Mouse (Mus musculus) urinary bladder, postnatal 14 days (tissue): ENCODE measurements at regions not wholly inside any gene's neighbourhood (a gene's known extent, or its start where the extent isn't known, plus 50 kb on each side); places are given as distances from the start of the nearest gene placed in this dataset.

Source experiments
- DNase-seq: peaks from one replicate; pipeline ENCODE4 v3.0.0; 2021; ENCODE audit warnings: low spot score

DNA sequence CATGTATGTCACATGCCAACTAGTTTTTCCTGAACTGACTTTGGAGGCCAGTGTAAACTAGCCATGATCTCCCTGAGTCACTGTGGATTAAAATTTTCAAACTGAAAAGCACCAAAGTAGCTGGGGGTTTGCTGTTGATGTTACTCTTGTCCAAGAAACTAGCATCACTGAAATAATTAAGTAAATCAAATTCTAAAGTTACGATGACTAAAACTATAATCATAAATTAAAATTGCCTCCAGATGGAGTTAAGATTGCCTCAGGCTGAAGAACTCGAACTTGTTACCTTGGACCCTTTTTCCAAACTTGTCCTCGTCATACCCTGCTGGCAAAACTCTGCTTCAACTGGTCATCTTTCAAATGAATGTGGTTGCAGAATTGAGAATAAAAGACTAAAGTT is 93.7 kb upstream of the Ptgfr start:
- no peak for DNase-seq

DNA sequence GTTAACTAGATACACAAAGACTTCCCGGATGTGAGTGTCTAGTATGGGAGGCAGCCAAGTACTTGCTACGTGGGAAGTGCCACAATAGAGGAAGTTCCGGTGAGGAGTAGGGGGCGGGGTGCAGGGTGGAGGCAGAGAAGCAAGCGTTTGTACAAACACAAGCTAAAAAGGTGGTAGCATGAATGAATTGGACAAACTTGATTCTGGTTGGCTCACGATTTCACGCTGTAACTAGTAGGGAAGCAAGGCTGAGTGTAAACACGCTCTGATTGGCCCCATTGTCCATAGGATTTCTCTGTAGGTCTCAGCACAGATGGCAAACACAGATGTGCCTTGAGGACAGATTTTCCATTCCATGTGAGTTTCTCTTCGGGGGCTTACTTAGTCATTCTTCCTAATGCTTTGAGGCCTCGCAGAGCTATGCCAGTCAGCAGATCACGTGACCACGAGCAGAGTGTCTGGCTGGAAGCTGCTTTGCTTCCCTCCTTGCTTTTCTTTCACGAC is 76.6 kb upstream of the Ptgfr start:
- DNase-seq: no peak

DNA sequence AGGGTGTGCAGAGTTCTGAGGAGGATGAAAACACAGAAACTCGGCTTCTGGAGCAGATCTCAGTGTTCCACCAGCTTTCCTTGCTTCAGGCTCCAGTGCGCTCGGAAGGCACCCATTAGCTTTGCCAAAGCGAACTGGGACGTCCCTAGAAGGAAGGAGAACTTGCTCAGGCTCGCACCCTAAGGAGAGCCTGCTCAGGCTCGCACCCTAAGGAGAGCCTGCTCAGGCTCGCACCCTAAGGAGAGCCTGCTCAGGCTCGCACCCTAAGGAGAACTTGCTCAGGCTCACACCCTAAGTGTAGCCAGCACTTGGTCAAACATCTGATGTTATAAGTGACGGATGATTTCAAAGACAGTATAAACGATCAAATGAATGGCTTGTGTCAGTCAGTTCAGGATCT is 74.9 kb upstream of the Ptgfr start:
- peak; percentile 56 for DNase-seq

DNA sequence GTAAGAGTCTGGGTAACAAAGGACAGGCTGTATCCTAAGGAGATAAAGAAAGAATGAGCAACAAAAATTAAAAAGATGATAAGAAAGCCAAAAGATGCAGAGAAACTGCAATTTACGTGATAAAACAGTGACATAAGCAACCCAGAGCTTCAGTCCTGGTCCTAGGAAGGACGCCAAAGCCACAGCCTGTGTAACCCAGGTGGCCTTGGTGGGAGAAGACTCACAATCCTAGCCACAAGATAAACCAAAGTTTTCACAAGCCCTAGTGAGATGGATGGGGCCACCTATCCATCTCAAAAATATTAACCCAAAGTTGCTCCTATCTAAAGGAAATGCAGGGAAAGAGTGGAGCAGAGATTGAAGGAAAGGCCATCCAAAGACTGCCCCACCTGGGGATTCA is 73.4 kb upstream of the Ptgfr start:
- no peak for DNase-seq

DNA sequence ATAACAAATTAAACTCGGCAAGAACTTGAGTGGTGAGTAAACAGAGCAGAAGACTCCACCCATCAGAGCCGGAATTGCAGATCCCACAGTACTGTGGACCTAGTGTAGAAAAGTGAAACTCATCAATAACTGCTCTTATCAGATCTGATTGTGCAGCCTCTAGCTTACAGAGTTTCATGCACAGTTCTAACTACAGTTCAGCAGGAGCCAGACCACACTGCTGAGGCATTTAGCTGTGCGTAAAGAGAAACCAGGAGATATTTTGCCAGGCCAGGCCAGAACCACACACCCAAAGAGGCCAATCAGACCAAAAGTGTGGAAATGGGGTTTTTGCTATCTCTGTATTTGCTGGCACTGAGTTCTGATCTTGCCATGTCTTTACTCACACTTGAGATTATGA is 71.9 kb upstream of the Ptgfr start:
- no peak for DNase-seq

DNA sequence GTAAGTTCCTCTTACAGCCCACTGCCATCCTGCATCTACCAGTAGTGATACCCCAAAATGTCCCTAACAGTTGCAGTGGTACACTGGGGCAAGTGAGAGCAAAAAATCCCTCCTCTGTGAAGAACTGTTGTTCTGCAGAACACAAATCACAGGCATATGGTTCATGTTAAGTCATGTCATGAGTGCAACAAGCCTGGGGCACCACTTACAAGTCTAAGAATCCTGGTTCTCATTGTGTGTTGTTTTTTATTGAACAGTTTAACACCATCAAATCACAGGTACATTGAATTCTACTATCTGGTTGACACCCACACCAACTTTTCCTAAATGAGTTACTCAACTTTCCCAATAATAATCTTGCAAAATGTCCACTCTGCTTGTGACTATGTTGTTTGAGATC is 71.5 kb upstream of the Ptgfr start:
- DNase-seq: no peak

DNA sequence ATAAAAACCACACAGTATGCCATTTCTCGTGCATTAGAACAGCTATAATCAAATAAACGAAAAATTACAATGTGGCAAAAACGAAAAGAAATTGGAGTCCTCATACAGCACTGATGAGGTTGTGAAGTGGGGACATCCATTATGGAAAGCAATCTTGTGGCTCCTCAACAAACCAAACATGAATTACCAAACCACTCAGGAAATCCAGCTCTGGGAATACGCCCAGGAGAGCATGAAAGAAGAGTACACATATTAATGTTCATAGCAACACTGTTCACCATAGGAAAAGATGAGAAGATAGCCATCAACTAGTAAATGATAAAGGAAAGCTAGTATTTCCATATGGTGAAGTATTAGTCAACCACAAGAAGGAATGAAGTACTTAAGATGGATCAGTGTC is 68.3 kb upstream of the Ptgfr start:
- DNase-seq: no peak

DNA sequence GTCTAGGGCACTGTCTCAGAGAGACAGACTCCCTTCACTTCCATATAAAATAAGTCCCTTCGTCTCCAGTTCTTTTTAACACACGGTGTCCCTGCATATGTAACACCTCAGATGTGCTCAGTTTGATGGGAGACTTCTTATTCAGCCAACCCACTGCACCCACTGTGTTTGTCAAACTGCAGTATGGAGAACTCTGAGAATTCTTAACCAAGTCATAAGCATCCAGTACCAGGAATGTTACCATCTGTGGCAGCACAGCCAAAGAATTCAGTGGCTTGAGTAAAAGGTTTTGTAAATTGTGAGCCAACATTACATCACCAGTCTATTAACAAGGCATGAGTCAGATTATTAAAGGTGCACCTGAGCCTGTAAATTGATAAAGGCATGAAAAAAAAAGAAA is 65.7 kb upstream of the Ptgfr start:
- no peak for DNase-seq

DNA sequence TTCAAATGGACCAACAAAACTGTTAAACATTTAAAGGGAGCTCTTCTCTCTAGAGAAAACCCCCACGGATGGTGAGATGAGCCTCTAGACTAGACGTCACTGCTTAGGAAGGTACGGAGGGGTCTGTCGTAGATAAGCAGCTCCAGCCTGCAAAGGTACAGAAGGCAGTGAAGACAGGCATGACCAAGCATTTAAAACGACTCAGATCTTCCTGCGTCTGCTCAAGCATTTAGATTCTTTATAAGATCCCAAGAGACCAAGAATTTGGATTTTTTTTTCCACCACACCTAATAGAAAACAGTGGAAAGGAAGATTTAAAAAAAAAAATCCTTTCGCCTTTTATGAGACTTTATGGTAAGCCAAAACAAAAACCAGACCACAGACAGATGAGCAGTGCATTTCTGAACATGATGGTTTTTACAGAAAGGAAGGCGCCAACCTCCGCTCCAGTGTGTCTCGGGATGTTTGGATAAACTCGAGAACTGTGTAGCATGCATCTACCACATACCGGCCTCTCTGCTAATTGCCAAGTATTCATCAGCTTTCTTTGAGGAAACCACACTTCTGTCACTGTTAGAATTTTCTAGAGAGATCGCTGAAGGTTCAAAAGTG is 64.9 kb upstream of the Ptgfr start:
- no peak for DNase-seq

DNA sequence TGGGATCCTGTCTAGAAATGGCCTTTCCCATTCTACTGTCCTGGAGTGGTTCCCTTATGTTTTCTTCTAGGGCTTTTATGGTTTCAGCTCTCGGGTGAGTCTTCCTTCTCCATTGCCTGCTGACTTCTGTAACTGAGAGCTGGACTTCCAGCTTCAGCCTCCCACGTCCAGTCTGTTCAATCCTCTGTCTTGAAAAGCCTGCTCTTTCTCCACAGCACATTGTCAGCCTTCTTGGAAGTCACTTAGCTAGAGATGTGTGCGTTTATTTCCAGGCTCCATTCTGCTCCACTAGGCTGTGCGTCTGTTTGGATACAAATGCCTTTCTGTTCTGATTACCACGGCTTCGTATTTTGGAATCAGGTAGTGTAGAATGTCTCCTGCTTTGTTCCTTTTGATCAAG is 62.2 kb upstream of the Ptgfr start:
- DNase-seq: no peak

DNA sequence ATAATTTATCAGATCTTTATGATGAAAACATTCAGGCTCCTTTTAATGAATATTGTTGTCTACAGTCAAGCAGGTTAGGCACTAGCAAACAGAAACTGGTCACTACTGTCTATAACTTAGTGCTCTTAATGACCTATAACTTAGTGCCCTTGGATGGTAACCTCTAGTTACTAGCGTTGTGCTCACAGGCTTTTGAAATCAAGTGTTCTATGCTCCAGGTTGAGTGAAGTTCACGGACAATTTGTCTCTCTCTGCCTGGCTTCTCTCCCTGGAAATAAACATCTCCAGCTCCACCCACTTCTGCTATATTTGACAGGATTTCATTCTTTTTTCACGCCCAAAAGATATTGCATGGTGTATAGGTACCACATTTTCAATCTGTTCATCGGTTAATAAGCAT is 61.7 kb upstream of the Ptgfr start:
- DNase-seq: no peak

DNA sequence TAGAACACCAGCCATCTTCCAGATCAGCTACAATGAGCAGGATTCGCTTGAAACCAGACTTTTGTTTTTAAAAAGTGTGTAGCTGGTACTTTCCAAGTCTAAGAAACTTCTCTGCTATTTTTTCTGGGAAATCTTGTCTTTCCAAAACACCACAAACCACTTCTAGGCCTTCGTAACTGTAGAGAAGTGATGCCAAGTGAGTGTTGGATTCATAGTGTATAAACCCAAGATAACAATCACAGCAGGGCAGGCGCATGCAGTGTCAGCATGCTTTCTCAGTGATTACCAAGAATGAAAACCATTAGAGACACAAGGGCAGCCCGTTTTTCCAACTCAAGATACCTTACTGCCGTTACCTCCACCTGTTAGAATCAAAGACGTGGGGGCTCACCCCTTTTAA is 58.9 kb upstream of the Ptgfr start:
- no peak for DNase-seq

DNA sequence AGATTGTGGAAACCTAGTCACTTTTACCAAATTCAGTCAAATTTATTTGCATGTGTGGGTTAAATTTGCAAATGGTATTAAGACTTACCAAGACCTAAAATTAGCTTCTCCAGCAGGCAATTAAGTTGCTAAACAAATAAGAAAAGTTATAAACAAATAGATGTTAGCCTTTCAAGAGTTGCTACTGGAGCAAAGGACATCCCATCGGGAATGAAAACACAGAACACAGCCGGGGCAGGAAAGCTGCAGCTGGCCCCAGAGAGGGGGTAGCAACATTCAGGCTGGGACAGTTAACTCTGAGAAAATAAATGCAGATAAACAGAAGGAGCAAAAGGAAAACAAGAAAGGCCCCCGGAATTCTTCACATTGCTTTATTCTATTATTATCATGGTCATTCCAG is 57.3 kb upstream of the Ptgfr start:
- DNase-seq: no peak

DNA sequence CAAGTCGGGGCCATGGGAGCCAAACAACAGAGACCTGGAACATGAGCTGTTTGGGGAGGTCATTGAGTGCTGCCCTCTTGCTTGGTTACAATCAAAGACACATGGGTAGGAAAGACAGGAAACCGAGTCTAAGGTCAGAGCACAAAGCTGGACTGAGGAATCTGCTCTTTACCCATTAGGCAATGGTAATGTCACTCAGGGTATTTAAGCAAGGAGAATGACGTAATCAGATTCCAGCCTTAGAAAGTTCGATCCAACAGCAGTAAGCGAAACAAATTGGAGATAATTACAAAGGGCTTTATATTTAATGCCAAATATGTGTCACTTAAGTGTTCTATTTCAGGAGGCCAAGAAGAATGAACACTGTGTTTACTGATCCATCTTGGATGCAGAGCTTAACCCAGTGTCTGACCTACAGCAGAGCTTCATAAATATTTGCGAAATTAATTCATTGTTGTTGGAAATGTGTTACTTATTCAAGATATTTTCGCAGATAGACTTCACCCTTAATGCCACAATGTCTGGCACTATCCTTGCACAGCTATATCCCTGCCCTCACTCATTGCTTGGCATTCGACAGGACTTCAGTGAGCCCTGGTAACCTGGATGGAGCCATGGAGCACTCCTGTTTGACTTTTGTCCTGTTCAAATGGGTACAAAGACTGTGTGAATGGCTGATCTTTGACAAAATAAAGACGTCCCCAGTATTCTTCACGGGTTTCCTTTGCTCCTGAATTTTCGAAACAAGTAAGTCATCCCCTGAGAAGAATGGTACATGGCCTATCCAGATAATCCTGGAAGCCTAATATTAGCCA is 56.2 kb upstream of the Ptgfr start:
- DNase-seq: no peak

DNA sequence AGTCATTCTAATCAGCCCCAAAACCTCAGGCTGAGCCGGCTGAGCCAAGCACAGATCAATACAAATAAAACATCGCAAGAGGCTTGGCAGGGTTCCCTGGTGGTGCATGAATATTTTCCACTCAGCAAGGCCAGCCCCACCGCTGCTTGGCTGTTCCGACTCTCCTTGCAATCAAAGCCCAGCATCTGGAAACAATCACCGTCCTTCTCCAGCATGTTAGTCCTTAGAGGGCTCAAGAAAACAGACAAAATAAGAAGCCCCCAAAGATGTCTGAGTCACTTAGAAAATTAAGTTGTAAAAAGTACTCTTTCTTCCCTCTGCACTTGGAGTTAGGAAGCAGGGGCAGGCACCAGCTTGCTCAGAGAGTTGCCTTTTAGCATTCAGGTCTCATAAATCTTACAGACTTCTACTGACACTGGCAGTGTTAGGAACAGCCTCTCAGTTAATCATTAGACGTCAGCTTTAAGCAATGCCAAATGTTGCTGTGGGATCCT is 54.4 kb upstream of the Ptgfr start:
- DNase-seq: peak; percentile 85

DNA sequence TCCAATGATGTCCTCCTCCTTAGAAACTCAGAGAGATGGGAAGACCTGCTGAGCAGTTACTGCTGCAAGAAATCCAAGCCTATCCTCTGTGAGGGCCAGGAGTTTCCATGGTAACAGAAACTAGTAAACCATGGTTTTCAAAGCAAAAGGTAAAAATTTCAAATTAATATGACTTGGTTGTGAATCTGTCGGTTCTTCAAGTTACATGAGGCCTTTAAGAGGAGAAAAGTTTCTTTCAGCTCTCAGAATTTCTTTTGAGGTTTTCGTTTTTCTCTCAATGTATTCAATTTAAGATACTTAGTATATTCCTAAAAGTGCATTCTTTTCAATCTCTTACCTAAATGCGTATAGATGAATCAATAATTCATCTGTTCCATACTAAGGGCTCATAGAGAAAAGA is 53.9 kb upstream of the Ptgfr start:
- DNase-seq: no peak

DNA sequence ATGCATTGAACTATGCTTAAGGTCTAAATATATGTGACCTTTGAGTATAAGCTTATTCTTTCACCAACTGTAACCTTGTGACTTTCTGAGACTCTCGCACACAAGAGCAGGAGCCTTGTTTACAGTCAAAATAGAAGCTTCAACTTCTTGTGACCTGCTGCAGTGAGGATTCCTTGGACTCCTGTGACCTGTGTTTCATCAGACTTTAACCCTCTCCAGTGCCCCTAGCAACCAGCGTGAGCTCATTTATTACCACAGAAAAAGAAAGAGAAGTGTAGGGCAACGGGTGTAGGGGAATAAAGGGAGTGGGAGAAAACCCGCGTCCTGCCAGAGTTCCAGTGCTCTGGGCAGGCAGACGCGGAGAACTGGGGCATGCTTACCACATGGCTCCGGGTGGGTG is 52.3 kb upstream of the Ptgfr start:
- no peak for DNase-seq
